Mouse (Mus musculus) myocyte (in vitro differentiated cells): ENCODE measurements around the gene Klk1b1.

Experiments
- POLR2A ChIP-seq: IDR thresholded peaks from one replicate; pipeline ENCODE4 v1.6.1; 2011; ENCODE audit warnings: low read depth, mild to moderate bottlenecking, control low read depth, moderate library complexity; ENCODE audit not compliant: insufficient read length
- TCF12 ChIP-seq: IDR thresholded peaks from one replicate; pipeline ENCODE4 v1.6.1; 2011; ENCODE audit warnings: mild to moderate bottlenecking, control low read depth; ENCODE audit not compliant: poor library complexity, insufficient read depth, severe bottlenecking
- USF1 ChIP-seq: IDR thresholded peaks from one replicate; pipeline ENCODE4 v1.6.1; 2011; ENCODE audit warnings: low read depth, mild to moderate bottlenecking, control low read depth, moderate library complexity

- no peak for TF ChIP-seq USF1
- no peak for TF ChIP-seq POLR2A
- TF ChIP-seq TCF12, result no peak
These were observed 33.1 kb upstream of the Klk1b1 start, which contains the start of gene Klk15 for GRCm38 (mm10) chr7:43933440-43933839.
